Mouse (Mus musculus): ENCODE measurements around the gene Sgsm1.

DNA sequence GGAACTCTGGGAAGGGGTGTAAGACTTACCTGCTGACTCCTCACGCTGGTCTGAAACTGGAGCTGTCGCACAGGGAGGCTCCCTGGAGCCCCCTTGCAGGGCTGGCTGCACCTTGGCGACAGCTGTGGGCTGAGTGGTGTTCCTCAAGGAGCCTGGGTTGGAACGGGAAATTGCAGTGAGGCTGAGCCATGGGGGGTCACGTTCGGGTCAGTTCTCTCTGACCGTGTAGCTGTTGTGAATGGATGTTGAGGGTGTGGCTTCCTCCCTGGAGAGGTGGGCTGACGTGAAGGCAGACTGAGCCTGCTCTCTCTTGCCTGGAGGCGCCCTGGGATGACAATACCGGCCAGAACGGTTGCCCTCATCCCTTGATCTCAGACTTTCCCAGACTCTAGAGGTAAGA lies 48.2 kb upstream of the Sgsm1 start:
- no peak for TF ChIP-seq POLR2A (IDR thresholded peaks at IDR 0.05; ENCODE audit: borderline replicate concordance, extremely low read depth, low read depth, low read length)
- TF ChIP-seq CTCF (IDR thresholded peaks at IDR 0.05; ENCODE audit: insufficient read depth, low read length): no peak
